Mouse (Mus musculus): ENCODE measurements around the gene Cops7a.
A peak's percentile ranks its signal among the peaks of the same experiment; 100 is the strongest.

Cops7a gene

DNA sequence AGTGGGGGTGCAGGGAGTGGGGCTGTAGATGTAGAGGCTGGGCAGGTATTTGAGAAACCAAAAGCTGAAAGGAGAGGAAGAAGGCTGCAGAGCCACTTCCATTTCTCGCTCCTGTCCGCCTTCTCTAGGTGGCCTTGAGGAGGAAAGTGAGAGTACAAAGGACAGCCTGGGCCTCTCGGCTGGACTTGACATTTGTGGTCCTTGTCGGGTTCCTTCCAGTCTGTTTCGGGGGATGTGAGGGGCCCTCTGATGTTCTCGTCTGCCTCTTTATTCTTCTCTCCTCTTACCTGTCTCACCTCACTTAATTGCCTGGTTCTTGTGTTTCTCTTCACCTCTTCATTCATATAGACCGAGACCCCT is 47.0 kb downstream of the Cops7a start:
- no peak for DNase-seq (ENCODE audit: low read depth)

DNA sequence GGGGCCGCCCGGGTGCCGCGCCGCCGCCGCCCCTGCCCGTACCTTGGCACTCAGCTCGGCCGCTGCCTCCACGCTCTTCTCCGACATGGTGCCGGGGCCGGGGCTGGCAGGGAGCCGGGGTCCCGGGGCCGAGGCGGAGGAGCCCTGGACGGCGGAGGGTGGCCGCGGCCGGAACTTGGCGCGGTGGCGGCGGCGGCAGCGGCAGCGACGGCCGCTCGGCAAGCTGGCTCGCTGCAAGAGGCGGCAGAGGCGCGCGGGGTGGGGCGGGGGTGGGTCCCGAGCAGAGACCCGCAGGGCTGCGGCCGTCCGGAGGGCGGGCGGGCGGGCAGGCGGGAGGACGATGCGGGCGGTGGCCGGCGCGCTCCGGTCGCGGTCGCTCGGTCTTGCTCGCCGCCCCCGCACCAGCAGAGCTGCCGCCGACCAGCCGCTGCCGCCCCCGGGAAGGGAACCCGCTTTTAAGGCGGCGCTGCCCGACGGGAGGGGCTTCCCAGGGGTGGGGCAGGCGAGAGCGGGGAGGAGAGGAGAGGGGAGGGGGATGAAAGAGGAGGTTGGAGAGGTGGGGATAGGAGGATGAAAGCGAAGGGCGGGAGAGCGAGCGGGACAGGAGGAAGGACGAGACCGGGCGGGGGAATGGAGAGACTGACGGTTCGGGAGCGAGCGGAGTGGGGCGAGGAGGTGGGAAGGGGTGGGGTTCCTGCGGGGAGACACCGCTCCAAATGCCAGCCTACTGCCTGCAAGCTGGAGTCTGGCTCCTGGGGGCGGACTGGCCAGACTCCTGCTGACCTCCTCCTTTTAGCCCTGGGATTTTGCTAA is 47.6 kb downstream of the Cops7a start:
- DNase-seq (ENCODE audit: low read depth): peak; percentile 78

GRCm38 (mm10) chr6:124916695-124917517 is 48.4 kb downstream of the Cops7a start:
- peak; percentile 90 for DNase-seq (ENCODE audit: low read depth)

GRCm38 (mm10) chr6:124915942-124916694 is 49.2 kb downstream of the Cops7a start:
- DNase-seq (ENCODE audit: low read depth): peak; percentile 58

- DNase-seq (ENCODE audit: low read depth): no peak
Observed at GRCm38 (mm10) chr6:124915160-124915941, 50.0 kb downstream of the Cops7a start.

GRCm38 (mm10) chr6:124914511-124914910 is 50.8 kb downstream of the Cops7a start:
- no peak for DNase-seq (ENCODE audit: low read depth)

- DNase-seq (ENCODE audit: low read depth): no peak
Observed at GRCm38 (mm10) chr6:124913721-124914285, 51.5 kb downstream of the Cops7a start.

GRCm38 (mm10) chr6:124913214-124913613 is 52.1 kb downstream of the Cops7a start:
- peak; percentile 44 for DNase-seq (ENCODE audit: low read depth)

DNA sequence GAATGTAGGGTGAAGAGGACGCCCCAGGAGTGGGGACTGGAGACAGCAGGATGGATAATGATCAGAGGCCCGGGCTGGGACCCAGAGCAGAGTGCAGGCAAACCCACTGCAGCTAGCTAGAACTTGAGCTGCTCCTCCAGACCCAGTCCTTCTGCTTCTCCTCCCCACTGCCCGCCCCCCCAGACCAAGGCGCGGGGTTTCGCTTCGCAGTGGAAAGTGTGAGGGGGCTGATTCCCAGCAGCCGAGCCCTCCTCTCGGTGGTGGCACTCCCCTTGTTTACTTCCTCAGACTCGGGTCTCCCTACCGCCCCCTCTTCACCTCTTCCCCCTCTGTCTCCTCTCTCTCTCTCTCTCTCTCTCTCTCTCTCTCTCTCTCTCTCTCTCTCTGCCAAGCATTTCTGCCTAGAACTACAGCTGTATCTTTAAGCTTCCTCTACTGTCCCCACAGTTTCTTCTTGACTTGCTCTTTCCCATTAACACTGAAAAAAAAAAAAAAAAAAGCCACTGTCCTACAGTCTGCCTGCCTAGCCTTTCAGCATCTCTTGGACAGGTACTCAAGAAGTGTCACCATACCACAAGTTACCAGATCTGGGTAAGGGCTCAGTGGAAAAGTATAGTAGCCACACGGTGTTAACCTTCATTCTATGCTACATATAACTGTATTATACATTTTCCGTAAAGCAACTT is 53.7 kb downstream of the Cops7a start, which contains the start of gene Lag3:
TSS of gene Lag3 (minus strand) at position 173 of the 686 bp plus-strand sequence.
- DNase-seq (ENCODE audit: low read depth): peak; percentile 73

DNA sequence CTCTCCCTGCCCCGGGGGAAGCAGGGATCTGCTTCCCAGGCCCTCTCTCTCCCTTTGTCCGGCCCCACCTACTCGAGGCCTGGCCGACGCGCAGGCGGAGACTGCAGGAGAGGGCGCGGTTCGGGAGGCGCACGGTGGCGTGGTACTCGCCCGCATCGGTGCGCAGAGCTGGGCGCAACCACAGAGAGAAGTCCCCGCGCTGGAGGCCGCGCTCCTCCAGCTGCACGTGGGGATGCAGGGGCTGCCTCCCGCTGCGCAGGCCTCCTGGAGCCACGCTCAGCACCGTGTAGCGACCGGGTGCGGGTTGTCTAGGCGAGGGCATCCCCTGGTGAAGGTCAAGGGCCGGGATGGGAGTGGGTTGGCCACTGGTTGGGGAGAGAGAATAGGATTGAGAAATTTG is 55.3 kb downstream of the Cops7a start:
- peak; percentile 57 for DNase-seq (ENCODE audit: low read depth)

Measured in induced T-regulatory cell, adult 2 months (primary cell).